In the genomic region with DNA sequence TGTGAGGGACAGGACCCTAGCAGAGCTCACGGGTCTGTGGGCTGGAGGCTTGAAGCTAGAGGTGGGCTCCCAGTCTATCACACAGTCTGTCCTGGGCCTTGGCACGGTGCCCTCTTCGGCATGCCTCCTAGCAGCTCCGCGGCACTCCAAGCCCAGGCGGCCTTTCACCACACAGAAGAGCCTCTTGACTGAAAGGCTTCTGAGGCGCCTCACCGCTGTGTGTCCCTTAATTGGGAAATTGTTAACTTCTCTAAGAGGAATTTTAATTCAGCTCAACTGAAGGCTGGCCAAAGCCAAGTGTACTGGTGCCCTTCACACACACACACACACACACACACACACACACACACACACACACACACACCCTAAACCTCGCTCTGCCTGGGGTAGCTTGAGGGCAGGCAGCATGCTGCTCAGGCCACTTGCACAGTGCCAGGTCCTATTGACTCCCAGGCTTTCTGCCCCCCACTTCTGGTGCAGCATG, we compare ENCODE assay signal across 10 mouse cellular contexts. TPM values are rescaled to one million over a fixed set of nuclear protein-coding genes. Genes with fewer than 3 reads are reported as not detected.
A peak's percentile ranks its signal among the peaks of the same experiment; 100 is the strongest.
DNase-seq lines count a peak whose midpoint lies in the region; ATAC-seq lines count a peak whose summit lies in the region.
"Had no signal": no experiment of that assay in that cellular context is flagged by ENCODE, and none has a peak within 500 bp of the region (broad histone marks: within the 10 kb centered on the region; RNA-seq: fewer than 3 reads in every experiment).

No protein-coding gene starts in this region.

- 68% methylated on average over 8 of the region's 9 CpGs for WGBS in kidney, embryonic 16.5 days
- WGBS in heart, embryonic 16.5 days = 28% methylated on average over 9 of the region's 9 CpGs

- no peaks in the 10 kb centered on the region for H3K36me3 ChIP-seq in kidney, embryonic 16.5 days (ENCODE audit: insufficient read depth, low read length)
- no peaks in the 10 kb centered on the region for H3K36me3 ChIP-seq in heart, embryonic 16.5 days (ENCODE audit: control insufficient read depth, insufficient read depth)
- H3K36me3 ChIP-seq: intestine, embryonic 15.5 days had no signal

- peak; percentile 52 for DNase-seq in kidney, adult 11 months
- peak; percentile 49 to 60 for DNase-seq in cerebellum, postnatal 36 days
- DNase-seq in lung, postnatal 10 days = peak; percentile 71
- DNase-seq in thymus, postnatal 25 days = no peak
- DNase-seq in spleen, adult 18-20 months = no peak
- no peak for DNase-seq in right cerebral cortex, postnatal 25 days

- no peaks in the 10 kb centered on the region for H3K4me1 ChIP-seq in kidney, embryonic 16.5 days (ENCODE audit: insufficient read depth, low read length)
- H3K4me1 ChIP-seq in heart, embryonic 16.5 days (ENCODE audit: control insufficient read depth, insufficient read depth, low read length) = peaks cover 7% of the 10 kb centered on the region

- H3K27ac ChIP-seq in kidney, embryonic 16.5 days (ENCODE audit: low read length) = no peak overlapping the region
- H3K27ac ChIP-seq in heart, embryonic 16.5 days (ENCODE audit: low read length) = no peak overlapping the region
- H3K27ac ChIP-seq: intestine, embryonic 15.5 days had no signal

- H3K4me3 ChIP-seq in kidney, embryonic 16.5 days (ENCODE audit: low read length) = no peak overlapping the region
- H3K4me3 ChIP-seq in heart, embryonic 16.5 days (ENCODE audit: low read length) = no peak overlapping the region
- H3K4me3 ChIP-seq: intestine, embryonic 15.5 days had no signal

- H3K9ac ChIP-seq in kidney, embryonic 16.5 days (replicated peaks; ENCODE audit: low read length) = no peak overlapping the region
- H3K9ac ChIP-seq in heart, embryonic 16.5 days (ENCODE audit: low read length) = no peak overlapping the region
- H3K9ac ChIP-seq: intestine, embryonic 15.5 days had no signal

- H3K4me2 ChIP-seq in kidney, embryonic 16.5 days (replicated peaks; ENCODE audit: low read depth, low read length) = no peak overlapping the region
- H3K4me2 ChIP-seq in heart, embryonic 16.5 days (ENCODE audit: low read depth, low read length) = no peak overlapping the region
- H3K4me2 ChIP-seq: intestine, embryonic 15.5 days had no signal

- H3K9me3 ChIP-seq in kidney, embryonic 16.5 days (ENCODE audit: low read length) = no peaks in the 10 kb centered on the region
- H3K9me3 ChIP-seq in heart, embryonic 16.5 days (replicated peaks; ENCODE audit: control insufficient read depth, low read length) = no peaks in the 10 kb centered on the region
- H3K9me3 ChIP-seq: intestine, embryonic 15.5 days had no signal

- H3K27me3 ChIP-seq in kidney, embryonic 16.5 days (ENCODE audit: insufficient read depth, low read length) = no peaks in the 10 kb centered on the region
- peaks cover 46% of the 10 kb centered on the region for H3K27me3 ChIP-seq in heart, embryonic 16.5 days (ENCODE audit: control insufficient read depth, insufficient read depth, low read length)
- H3K27me3 ChIP-seq: intestine, embryonic 15.5 days had no signal

- no peak; the same call in 1 of the 2 replicates for ATAC-seq in kidney, embryonic 16.5 days (ENCODE audit: low FRiP score, low TSS enrichment)
- peak; percentile 81 for ATAC-seq in heart, embryonic 16.5 days (replicated peaks; ENCODE audit: extremely low read depth, insufficient read depth, low FRiP score)
- ATAC-seq: intestine, embryonic 15.5 days; Patski had no signal

RNA-seq across cellular contexts. Expression of gene Lingo1, which starts 28.6 kb away (rescaled TPM):
- polyA plus RNA-seq in kidney, embryonic 16.5 days (2015; fragmentation: Nextera tagmentation; extraction: Ambion mirVana) = 3.2 and 4.4 TPM in 2 replicates
- polyA plus RNA-seq in heart, embryonic 16.5 days (2015; fragmentation: Nextera tagmentation; extraction: Ambion mirVana) = 1.3 and 1.8 TPM in 2 replicates

Comparison
In these comparisons a context has a peak if more than half of its experiments do, and no peak if none do; other contexts are left out.
1. DNase-seq: peak in kidney, adult 11 months (single experiment), cerebellum, postnatal 36 days (2 of 2) and lung, postnatal 10 days (single experiment); none in thymus, postnatal 25 days (single experiment), spleen, adult 18-20 months (0 of 2) and right cerebral cortex, postnatal 25 days (single experiment).